Mouse (Mus musculus) embryonic facial prominence, embryonic 10.5 days (tissue): ENCODE measurements around the gene 4931406P16Rik. TPM values are rescaled to one million over a fixed set of nuclear protein-coding genes. Genes with fewer than 3 reads are reported as not detected.

Source experiments
- DNase-seq: peaks from one replicate; pipeline ENCODE4 v3.0.0-alpha.2; 2017; ENCODE audit warnings: low spot score
- H3K27ac ChIP-seq: fragments of 300-500 bp; sonication (generic); replicated peaks from 2 replicates; pipeline ENCODE4 v1.5.1; 2016; ENCODE audit warnings: mild to moderate bottlenecking
- H3K27me3 ChIP-seq: fragments of 300-500 bp; sonication (generic); replicated peaks from 2 replicates; pipeline ENCODE4 v1.6.1; 2016; ENCODE audit warnings: low read depth, mild to moderate bottlenecking; ENCODE audit not compliant: poor library complexity, severe bottlenecking
- H3K36me3 ChIP-seq: fragments of 300-500 bp; sonication (generic); replicated peaks from 2 replicates; pipeline ENCODE4 v1.6.1; 2016; ENCODE audit warnings: mild to moderate bottlenecking, moderate library complexity
- H3K4me1 ChIP-seq: fragments of 300-500 bp; sonication (generic); 2 replicates; pipeline ENCODE4 v1.6.1; 2016
- H3K4me3 ChIP-seq: fragments of 300-500 bp; sonication (generic); 2 replicates; pipeline ENCODE4 v1.5.1; 2016; ENCODE audit warnings: mild to moderate bottlenecking, moderate library complexity
- H3K9me3 ChIP-seq: fragments of 300-500 bp; sonication (generic); 2 replicates; pipeline ENCODE4 v1.6.1; 2016; ENCODE audit warnings: mild to moderate bottlenecking
- WGBS: fragments of 180-500 bp; shearing (Covaris S2); methylation state at CpG from one replicate; pipeline ENCODE4 v1.1.7; 2016; 5-methylcytosine and 5-hydroxymethylcytosine counted together
- polyA plus RNA-seq: library from polyadenylated mRNA; unstranded; fragments of >200 nt; fragmentation: Nextera tagmentation; extraction: Ambion mirVana; gene quantifications from 2 replicates; pipeline ENCODE4 v1.2.1, GENCODE M21; 2016

The 4931406P16Rik gene
- polyA plus RNA-seq, 1 experiment from 2014 or later = 27.8 TPM

GRCm38 (mm10) chr7:34234610-34235561 lies 78.5 kb downstream of the 4931406P16Rik start:
- H3K4me3 ChIP-seq = peak overlapping the region; percentile 61
- H3K27ac ChIP-seq = peak overlapping the region; percentile 91
- H3K4me1 ChIP-seq = peaks cover 22% of the 10 kb centered on the region
- H3K9me3 ChIP-seq = no peaks in the 10 kb centered on the region
- peaks cover 39% of the 10 kb centered on the region for H3K36me3 ChIP-seq
- DNase-seq = peak; percentile 45
- WGBS = 3% methylated on average over 17 of the region's 17 CpGs
- H3K27me3 ChIP-seq = no peaks in the 10 kb centered on the region

GRCm38 (mm10) chr7:34233909-34234609 lies 79.3 kb downstream of the 4931406P16Rik start:
- peaks cover 30% of the 10 kb centered on the region for H3K36me3 ChIP-seq
- H3K27me3 ChIP-seq = no peaks in the 10 kb centered on the region
- peak overlapping the region; percentile 91 for H3K27ac ChIP-seq
- under 1% methylated on average over 46 of the region's 46 CpGs for whole genome bisulfite sequencing
- H3K4me1 ChIP-seq = peaks cover 29% of the 10 kb centered on the region
- H3K9me3 ChIP-seq = no peaks in the 10 kb centered on the region
- peak; percentile 100 for DNase-seq
- peak overlapping the region; percentile 61 for H3K4me3 ChIP-seq

GRCm38 (mm10) chr7:34232785-34233725 lies 80.3 kb downstream of the 4931406P16Rik start:
- H3K4me3 ChIP-seq = peak overlapping the region; percentile 61
- no peaks in the 10 kb centered on the region for H3K27me3 ChIP-seq
- H3K27ac ChIP-seq = peak overlapping the region; percentile 91
- WGBS = 45% methylated on average over 7 of the region's 7 CpGs
- peaks cover 39% of the 10 kb centered on the region for H3K4me1 ChIP-seq
- no peaks in the 10 kb centered on the region for H3K9me3 ChIP-seq
- peaks cover 29% of the 10 kb centered on the region for H3K36me3 ChIP-seq
- DNase-seq = no peak

GRCm38 (mm10) chr7:34230116-34230515 lies 83.2 kb downstream of the 4931406P16Rik start, which contains the start of gene Gpi1:
TSS of gene Gpi1 (minus strand) at chr7:34230336.
- WGBS = 2% methylated on average over 39 of the region's 39 CpGs
- H3K4me1 ChIP-seq = peaks cover 54% of the 10 kb centered on the region

GRCm38 (mm10) chr7:34229691-34230111 lies 83.7 kb downstream of the 4931406P16Rik start:
- Histone ChIP-seq H3K9me3 (no peaks in the 10 kb centered on the region), H3K36me3 (peaks cover 42% of the 10 kb centered on the region), H3K4me1 (peaks cover 49% of the 10 kb centered on the region), H3K27me3 (no peaks in the 10 kb centered on the region), H3K4me3 (peak overlapping the region; percentile 87), H3K27ac (peak overlapping the region; percentile 95)
- under 1% methylated on average over 19 of the region's 19 CpGs for WGBS
- peak; percentile 72 for DNase-seq

More at GRCm38 (mm10) chr7:34230116-34230515, 83.2 kb downstream of the 4931406P16Rik start, which contains the start of gene Gpi1:
- Histone ChIP-seq H3K9me3 (no peaks in the 10 kb centered on the region), H3K27me3 (no peaks in the 10 kb centered on the region), H3K4me3 (peak within 1 kb of the TSS; percentile 87), H3K27ac (peak within 1 kb of the TSS; percentile 95), H3K36me3 (peaks cover 38% of the 10 kb centered on the region)
- DNase-seq = peak; percentile 95

- peaks cover 48% of the 10 kb centered on the region for H3K4me1 ChIP-seq
- no peaks in the 10 kb centered on the region for H3K9me3 ChIP-seq
- H3K36me3 ChIP-seq = peaks cover 47% of the 10 kb centered on the region
- no peak for DNase-seq
- no peaks in the 10 kb centered on the region for H3K27me3 ChIP-seq
- H3K27ac ChIP-seq = peak overlapping the region; percentile 95
- peak overlapping the region; percentile 87 for H3K4me3 ChIP-seq
- 19% methylated on average over 5 of the region's 5 CpGs for WGBS
Measured at GRCm38 (mm10) chr7:34229153-34229552, 84.2 kb downstream of the 4931406P16Rik start.

GRCm38 (mm10) chr7:34228641-34229040 lies 84.7 kb downstream of the 4931406P16Rik start:
- Histone ChIP-seq H3K27ac (peak overlapping the region; percentile 95), H3K36me3 (peaks cover 53% of the 10 kb centered on the region), H3K4me1 (peaks cover 44% of the 10 kb centered on the region), H3K4me3 (peak overlapping the region; percentile 87), H3K9me3 (no peaks in the 10 kb centered on the region), H3K27me3 (no peaks in the 10 kb centered on the region)
- no peak for DNase-seq
- whole genome bisulfite sequencing = 63% methylated on average over 9 of the region's 9 CpGs

- Histone ChIP-seq H3K9me3 (peaks cover 4% of the 10 kb centered on the region; the same call in 1 of the 2 replicates), H3K27me3 (no peaks in the 10 kb centered on the region), H3K27ac (no peak overlapping the region; the same call in 1 of the 2 replicates), H3K36me3 (peaks cover 71% of the 10 kb centered on the region), H3K4me1 (peaks cover 38% of the 10 kb centered on the region), H3K4me3 (no peak overlapping the region)
- DNase-seq = no peak
- WGBS = 92% methylated on average over 12 of the region's 12 CpGs
Measured at GRCm38 (mm10) chr7:34226846-34227245, 86.5 kb downstream of the 4931406P16Rik start.

- Histone ChIP-seq H3K27ac (no peak overlapping the region), H3K4me1 (peaks cover 38% of the 10 kb centered on the region), H3K4me3 (no peak overlapping the region), H3K9me3 (peaks cover 4% of the 10 kb centered on the region; the same call in 1 of the 2 replicates), H3K36me3 (peaks cover 78% of the 10 kb centered on the region), H3K27me3 (no peaks in the 10 kb centered on the region)
- WGBS = 88% methylated on average over 8 of the region's 8 CpGs
- no peak for DNase-seq
Measured at GRCm38 (mm10) chr7:34226086-34226485, 87.3 kb downstream of the 4931406P16Rik start.

GRCm38 (mm10) chr7:34224308-34224707 lies 89.0 kb downstream of the 4931406P16Rik start:
- WGBS = 94% methylated on average over 6 of the region's 6 CpGs
- Histone ChIP-seq H3K4me1 (peaks cover 28% of the 10 kb centered on the region), H3K9me3 (peaks cover 4% of the 10 kb centered on the region; the same call in 1 of the 2 replicates), H3K27me3 (no peaks in the 10 kb centered on the region), H3K27ac (no peak overlapping the region), H3K4me3 (no peak overlapping the region), H3K36me3 (peaks cover 96% of the 10 kb centered on the region)
- no peak for DNase-seq

- H3K4me3 ChIP-seq = no peak overlapping the region
- H3K9me3 ChIP-seq = peaks cover 4% of the 10 kb centered on the region; the same call in 1 of the 2 replicates
- no peak overlapping the region for H3K27ac ChIP-seq
- H3K27me3 ChIP-seq = no peaks in the 10 kb centered on the region
- DNase-seq = no peak
- H3K36me3 ChIP-seq = peaks cover 100% of the 10 kb centered on the region
- 89% methylated on average over 10 of the region's 10 CpGs for WGBS
- peaks cover 9% of the 10 kb centered on the region for H3K4me1 ChIP-seq
Measured at GRCm38 (mm10) chr7:34222340-34222739, 91.0 kb downstream of the 4931406P16Rik start.
